Mouse (Mus musculus): ENCODE data around the gene Rab14.

Gene Rab14

DNA sequence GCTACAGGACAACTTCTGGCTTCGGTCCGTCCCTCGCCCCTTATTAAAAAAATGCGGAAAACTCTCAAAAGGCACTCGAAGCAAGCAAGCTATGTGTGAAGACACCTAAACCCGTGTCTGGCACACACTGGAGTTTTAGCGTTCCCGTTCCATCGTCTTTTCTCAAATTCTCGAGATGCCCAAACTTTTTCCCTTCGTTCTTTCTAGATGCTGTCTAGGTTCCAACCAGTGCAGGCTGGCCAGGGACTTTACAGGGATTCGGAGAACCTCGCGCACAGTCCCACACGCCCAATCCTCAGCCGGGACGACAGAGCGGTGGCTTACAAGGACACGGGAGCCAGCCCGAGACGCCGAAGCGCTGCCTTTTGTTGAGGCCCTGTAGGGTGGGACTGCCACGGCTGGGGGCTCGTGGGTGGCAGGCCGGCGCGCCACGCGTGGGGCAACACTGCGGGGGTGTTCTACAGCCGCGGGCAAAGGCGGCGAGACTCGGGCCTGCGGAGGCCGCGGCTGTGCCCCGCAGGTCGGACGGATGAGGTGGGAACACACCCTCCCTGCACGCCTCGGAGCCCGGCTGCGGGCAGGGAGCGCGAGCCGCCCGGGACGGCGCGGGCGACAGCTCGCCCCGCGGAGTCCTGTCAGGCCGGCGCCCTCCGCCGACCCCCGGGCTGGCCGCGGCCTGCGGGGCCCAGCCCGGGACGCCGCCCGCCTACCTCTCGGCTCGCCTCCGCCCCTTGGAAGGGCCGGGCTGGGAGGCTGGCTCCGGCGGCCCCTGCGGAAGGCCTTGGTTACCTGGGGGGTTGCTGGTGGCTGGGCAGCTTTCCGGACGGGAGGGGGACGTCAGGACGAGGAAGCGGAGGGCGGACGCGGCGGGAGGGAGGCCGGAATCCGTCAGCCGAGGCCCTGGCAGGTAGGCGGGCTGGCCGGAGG, 686 bp downstream of the Rab14 start:
- DNase-seq (ENCODE audit: low spot score), result no peak

DNA sequence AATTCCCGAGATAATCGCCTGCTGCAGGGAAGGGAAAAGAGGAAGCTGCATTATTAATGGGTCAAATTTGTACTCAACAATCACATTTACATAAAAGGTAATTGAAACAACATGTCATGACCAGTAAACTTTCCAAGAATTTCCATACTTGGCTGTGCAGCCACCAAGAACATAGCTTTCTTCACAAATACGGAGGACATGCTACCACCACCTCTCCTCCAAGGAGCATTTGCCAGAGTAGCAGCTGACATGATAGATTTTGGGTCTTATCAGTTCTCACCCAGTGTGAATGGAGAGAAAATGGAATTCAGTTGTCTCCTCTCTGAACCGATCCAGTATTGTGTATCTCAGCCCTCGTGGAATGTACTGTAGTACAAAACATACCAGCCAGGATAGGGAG, 1.4 kb downstream of the Rab14 start:
- no peak for DNase-seq (ENCODE audit: low spot score)

DNA sequence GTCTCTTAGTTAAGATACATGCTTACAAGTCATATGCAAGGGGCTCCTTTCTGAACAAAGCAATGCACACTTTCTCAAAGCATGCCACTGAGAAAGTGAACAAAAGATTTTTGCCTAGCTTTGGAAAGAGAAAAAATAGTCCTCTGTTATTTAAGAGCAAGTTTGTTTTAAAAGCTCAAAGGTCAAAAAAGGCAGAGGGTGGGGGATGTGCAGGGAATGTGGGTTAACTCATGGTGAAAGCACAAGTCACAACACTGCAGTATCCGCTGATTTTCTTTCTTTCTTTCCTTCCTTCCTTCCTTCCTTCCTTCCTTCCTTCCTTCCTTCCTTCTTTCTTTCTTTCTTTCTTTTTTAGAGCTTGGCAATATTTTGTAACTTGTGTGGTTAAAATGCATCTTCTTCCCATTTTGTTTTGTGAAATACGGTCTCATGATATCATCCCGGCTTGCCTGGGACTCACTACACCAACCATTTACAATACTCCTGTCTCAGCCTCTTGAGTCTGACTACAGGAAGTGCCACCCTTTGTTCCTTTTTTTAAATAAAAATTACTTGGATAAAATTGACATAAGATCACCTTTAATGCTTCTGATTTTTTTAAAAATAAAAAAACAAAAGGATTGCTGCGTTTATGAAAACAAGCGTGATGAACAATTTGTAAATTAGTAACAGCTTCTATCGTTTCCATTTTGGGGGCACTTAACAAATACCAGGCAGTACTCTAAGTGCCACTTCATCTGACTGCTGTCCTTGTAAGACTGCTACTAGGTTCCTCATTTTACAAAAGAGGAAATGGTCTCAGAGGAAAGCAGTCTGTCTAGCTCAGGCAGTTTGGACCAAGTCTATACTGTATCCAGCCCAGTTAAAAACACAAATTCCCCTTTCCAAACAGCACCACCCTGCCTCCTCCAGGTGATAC, 5.0 kb downstream of the Rab14 start:
- no peak for DNase-seq (ENCODE audit: low spot score)

DNA sequence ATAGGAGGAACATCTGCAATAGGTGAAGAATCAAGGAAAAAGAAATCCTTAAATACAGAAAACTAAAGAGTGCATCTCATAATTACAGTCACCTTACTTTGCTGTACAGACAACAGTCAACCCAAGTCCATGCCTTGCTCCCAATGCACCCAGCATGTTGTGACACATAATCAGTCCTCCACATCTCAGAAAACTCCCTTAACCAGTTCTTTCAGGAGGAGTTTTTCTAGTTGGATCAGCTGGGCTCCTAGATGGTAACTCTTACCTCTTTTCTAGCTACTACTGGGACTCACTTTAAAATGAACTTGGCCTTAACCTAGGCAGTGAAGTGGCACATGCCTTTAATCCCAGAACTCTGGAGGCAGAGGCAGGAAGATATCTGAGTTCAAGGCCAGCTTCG, 6.9 kb downstream of the Rab14 start:
- no peak for DNase-seq (ENCODE audit: low spot score)

DNA sequence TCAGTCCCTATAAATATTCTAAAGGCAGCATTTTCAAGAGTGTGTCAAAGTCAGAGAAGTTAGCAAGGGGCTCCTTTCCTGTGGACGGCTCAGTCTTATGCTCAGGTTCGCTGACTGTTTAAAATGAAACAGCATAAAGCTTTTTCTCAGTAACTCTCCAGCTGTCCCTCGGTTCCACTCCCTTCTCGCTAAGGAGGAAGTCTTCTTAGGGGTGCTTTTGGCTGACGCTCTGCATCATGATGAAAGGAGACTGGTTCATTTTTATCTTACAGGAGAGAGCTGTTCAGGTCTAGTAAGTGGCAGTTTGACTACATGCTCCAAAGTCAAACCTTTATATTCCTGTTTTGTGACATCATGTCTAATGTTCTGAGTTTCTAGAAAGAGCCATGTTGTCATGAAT, 12.0 kb downstream of the Rab14 start:
- no peak for DNase-seq (ENCODE audit: low spot score)

- no peak for DNase-seq (ENCODE audit: low spot score)
Observed at GRCm38 (mm10) chr2:35183115-35183673, 17.7 kb downstream of the Rab14 start.

DNA sequence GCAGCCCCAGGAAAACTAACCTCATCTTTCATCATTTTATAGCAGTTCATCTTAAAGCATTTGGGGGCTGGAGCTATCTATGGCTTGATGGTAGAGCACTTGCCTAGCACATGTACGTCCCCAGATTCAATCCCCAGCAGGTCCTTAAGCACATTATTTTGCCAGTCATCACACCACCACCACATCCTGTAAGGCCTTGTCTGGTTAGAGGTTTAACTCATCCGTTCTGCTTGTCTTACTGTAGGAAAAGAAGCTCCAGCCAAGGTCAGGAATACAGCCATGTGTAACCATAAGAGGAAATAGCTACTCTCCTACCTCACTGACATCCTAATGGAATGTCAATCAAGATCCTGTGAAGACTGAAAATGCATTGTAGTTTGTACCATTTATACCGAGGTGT, 22.8 kb downstream of the Rab14 start:
- DNase-seq (ENCODE audit: low spot score), result no peak

DNA sequence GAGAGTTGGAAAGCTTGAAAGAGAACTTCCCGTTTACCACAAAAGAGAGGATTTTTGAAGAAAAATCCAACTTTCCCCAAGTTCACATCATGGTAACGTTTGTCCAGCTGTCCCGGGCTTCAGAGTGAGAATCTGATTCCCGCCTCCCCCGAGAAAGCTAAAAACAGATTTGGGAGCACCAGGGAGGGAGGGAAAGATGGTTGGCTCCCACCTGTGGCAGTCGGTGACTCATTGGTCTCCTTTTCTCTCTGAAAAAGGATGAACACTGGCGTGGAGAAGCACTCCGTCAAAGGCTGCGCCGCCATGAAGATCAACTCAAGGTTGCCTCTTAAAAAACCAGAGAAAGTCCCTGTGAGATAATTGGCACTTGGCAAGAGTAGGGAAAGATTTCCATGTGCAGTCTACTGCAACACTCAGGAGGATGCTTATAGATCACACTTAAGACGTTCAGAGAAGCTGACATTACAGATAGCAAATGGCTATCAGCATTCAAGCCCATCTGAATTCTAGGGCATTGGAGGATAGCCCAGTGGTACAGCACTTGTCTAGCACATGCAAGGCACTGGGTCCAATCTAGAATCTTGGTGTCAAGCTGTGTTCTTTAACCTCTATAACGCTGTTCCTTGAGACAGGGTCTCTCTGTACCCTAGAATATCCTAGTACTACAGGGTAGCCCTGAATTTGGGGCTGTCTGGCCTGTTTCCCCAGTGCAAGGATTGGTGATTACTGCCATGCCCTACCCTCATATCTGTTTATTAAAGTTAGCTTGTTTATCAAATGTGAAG, 25.4 kb downstream of the Rab14 start:
- no peak for DNase-seq (ENCODE audit: low spot score)

- no peak for DNase-seq (ENCODE audit: low spot score)
Observed at GRCm38 (mm10) chr2:35174100-35174499, 26.8 kb downstream of the Rab14 start.

GRCm38 (mm10) chr2:35173666-35174065, 27.3 kb downstream of the Rab14 start:
- DNase-seq (ENCODE audit: low spot score), result no peak

DNA sequence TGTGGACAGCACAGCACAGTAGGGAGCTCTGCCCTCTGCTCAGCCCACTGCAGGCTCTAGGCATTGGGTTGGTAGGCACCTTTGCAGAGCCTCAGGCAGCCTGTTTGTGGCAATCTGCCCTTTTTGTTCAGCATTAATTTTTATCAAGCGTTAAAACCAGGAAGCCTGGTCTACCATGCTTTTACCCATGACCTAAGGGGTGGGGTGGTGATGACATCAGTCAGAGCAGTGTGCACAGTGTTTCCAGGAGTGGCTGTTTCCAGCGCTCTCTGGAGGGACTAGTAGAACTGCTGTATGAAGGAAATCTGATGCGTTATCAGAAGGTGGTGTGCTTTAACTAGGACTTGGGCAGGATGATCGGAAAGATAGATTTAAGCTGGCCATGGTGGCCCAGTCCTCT, 28.7 kb downstream of the Rab14 start:
- DNase-seq (ENCODE audit: low spot score), result no peak

DNA sequence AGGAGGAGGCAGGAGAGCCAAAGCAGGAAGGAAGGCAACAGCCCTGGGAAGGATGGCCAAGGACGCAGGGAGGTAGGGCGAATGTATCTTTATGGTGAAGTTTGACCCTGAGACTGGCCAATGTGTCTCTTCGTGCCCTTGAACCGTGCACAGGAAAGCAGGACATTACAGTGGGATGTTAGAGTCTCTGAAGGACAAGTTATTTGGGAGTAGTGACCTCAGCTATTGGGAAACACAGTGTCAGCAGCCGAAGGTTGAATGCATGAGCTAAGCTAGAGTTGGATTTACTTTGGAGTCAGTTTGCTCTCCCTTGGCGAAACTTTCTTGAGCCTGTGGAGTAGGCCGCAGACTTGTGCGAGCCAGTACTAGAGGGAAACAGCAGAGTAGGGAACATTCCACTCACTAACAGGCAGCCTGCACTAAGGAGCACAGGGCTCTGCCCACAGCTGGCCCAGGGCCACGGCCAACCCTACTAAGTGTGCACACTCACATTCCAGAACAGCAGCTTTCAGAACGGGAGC, 29.5 kb downstream of the Rab14 start:
- no peak for DNase-seq (ENCODE audit: low spot score)

- no peak for DNase-seq (ENCODE audit: low spot score)
Observed at GRCm38 (mm10) chr2:35169452-35169851, 31.5 kb downstream of the Rab14 start.

DNA sequence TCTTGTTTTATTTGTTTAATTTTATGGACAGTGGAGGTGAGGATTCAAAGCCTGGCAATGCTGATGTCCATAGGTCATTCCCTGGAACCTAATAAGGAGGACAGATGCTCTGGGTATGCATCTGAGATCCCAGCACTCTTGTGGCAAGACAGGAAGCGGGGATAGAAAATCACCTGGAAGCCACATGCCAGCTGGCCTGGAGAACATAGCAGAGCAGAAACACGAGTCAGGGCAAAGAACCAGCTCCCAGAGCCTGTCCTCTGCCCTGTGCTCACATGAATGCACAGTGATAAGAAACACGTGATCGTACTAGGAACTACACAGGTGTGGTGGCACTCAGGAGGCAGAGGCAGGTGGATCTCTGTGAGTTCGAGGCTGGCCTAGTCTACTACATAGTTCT, 34.1 kb downstream of the Rab14 start:
- no peak for DNase-seq (ENCODE audit: low spot score)

DNA sequence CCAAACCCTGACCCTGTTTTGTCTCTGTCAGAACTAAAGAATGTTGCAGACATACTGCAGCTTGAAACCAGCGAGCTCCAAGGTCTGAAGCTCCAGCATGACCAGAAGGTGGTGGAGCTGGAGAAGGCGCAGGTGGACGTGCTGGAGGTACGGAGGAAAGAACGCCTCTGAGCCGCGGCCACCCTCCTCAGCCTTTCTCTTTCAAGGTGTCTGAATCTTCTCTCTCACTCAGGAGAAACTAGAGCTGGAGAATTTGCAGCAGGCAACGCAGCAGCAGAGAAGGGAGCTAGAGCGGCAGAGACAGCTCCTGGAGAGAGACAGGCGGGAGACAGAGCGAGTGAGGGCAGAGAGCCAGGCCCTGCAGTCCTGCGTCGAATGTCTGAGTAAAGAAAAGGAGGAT, 35.5 kb downstream of the Rab14 start:
- no peak for DNase-seq (ENCODE audit: low spot score)

GRCm38 (mm10) chr2:35163396-35163795, 37.5 kb downstream of the Rab14 start:
- no peak for DNase-seq (ENCODE audit: low spot score)

- no peak for DNase-seq (ENCODE audit: low spot score)
Observed at GRCm38 (mm10) chr2:35161846-35162488, 39.0 kb downstream of the Rab14 start.

DNA sequence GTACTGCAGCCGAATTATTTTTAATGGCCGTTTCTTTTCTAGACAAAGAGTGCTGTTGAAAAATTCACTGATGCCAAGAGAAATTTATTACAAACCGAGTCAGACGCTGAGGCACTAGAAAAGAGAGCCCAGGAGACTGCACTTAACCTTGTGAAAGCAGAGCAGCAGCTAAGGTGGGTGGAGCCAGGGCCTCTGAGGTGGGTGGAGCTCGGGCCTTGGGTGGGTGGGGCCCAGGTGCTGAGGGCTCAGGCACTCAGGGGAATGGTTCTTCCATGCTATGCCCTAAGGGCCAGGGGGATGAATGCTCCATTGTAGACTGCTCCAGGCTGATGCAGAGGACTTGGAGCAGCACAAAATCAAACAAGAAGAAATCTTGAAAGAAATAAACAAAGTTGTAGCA, 40.7 kb downstream of the Rab14 start:
- no peak for DNase-seq (ENCODE audit: low spot score)

GRCm38 (mm10) chr2:35158358-35158757, 42.6 kb downstream of the Rab14 start:
- no peak for DNase-seq (ENCODE audit: low spot score)

DNA sequence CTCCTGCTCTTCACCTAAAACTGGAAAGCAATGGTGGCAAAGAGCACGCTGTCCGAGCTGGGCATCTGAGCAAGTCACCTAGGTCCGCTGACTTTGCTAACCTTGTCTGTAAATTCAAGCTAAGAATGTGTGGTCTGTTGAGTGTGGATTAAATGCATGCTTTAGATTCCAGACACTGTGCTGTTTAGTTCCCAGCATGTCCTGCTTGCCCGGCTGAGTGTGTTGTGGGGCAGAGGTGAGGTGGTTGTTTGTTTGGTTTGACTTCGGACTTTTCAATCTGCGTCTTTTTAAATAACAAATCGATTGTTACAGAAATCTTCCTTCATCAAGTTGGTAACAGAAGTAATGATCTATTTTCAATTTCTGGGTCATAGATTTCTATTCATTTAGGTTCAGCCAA, 43.1 kb downstream of the Rab14 start:
- no peak for DNase-seq (ENCODE audit: low spot score)

- DNase-seq (ENCODE audit: low spot score), result no peak
Observed at GRCm38 (mm10) chr2:35156985-35157384, 43.9 kb downstream of the Rab14 start.
